Mouse (Mus musculus) testis, adult 2 months (tissue): Measurements from ENCODE around the gene Elavl2.

Experiments used
- CTCF ChIP-seq: fragments of 200-500 bp; IDR thresholded peaks from 2 replicates; pipeline ENCODE4 v1.5.1; 2012; ENCODE audit warnings: low read depth, mild to moderate bottlenecking, inconsistent platforms, low read length, moderate library complexity; ENCODE audit not compliant: control insufficient read depth, insufficient read depth, insufficient replicate concordance
- POLR2A ChIP-seq: fragments of 200-500 bp; IDR thresholded peaks from 2 replicates; pipeline ENCODE4 v1.6.1; 2012; ENCODE audit warnings: low read depth, mild to moderate bottlenecking, inconsistent platforms, low read length, moderate library complexity; ENCODE audit not compliant: control insufficient read depth

DNA sequence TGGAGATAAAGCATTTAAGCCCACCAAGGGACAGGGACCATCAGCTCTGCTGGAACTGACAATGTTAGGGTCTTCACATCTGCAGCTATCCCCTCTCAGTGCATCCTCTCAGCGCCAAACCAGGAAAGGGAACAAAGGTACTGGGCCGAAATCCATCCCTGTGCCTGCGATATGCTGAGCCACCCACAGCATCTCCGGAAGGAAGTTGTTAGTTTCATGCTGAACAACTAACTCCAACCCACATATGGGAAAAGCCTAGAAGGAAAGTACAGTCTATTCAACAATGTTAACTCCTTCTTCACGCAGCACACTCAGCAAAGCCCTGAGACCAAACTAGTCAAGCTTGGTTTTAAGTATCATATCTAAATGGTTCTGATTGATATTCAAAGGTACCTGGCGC, 167.0 kb downstream of the Elavl2 start:
- no peak for TF ChIP-seq CTCF
- TF ChIP-seq POLR2A, result no peak
